Mouse (Mus musculus) lung, embryonic 14.5 days (tissue): ENCODE data around the gene Bicc1. TPM values are rescaled to one million over a fixed set of nuclear protein-coding genes. Genes with fewer than 3 reads are reported as not detected.
A peak's percentile ranks its signal among the peaks of the same experiment; 100 is the strongest.

Experiments used
- ATAC-seq: fragments of 200-750 bp; cut with Nextera tagmentation; 2 replicates; pipeline ENCODE4 v1.8.0; 2017; ENCODE audit warnings: mild to moderate bottlenecking, moderate TSS enrichment, moderate library complexity; ENCODE audit not compliant: insufficient read depth
- DNase-seq: peaks from one replicate; pipeline ENCODE4 v3.0.0-alpha.2; 2015
- H3K27ac ChIP-seq: fragments of 300-500 bp; sonication (generic); 2 replicates; pipeline ENCODE4 v1.5.1; 2014; ENCODE audit warnings: low read depth, mild to moderate bottlenecking, moderate library complexity
- H3K27me3 ChIP-seq: fragments of 300-500 bp; sonication (generic); 2 replicates; pipeline ENCODE4 v1.6.1; 2014; ENCODE audit warnings: low read length, control low read depth; ENCODE audit not compliant: insufficient read depth
- H3K36me3 ChIP-seq: fragments of 300-500 bp; sonication (generic); 2 replicates; pipeline ENCODE4 v1.6.1; 2014; ENCODE audit warnings: control low read depth; ENCODE audit not compliant: insufficient read depth
- H3K4me1 ChIP-seq: fragments of 300-500 bp; sonication (generic); 2 replicates; pipeline ENCODE4 v1.6.1; 2014; ENCODE audit warnings: antibody characterized with exemption, control low read depth; ENCODE audit not compliant: insufficient read depth
- H3K4me2 ChIP-seq: fragments of 300-500 bp; sonication (generic); 2 replicates; pipeline ENCODE4 v1.6.1; 2014; ENCODE audit warnings: mild to moderate bottlenecking
- H3K4me3 ChIP-seq: fragments of 300-500 bp; sonication (generic); 2 replicates; pipeline ENCODE4 v1.5.1; 2014; ENCODE audit warnings: low read depth, low read length
- H3K9ac ChIP-seq: fragments of 300-500 bp; sonication (generic); 2 replicates; pipeline ENCODE4 v1.6.1; 2014
- H3K9me3 ChIP-seq: fragments of 300-500 bp; sonication (generic); 2 replicates; pipeline ENCODE4 v1.6.1; 2016; ENCODE audit warnings: low read depth, low read length, control low read depth
- CTCF ChIP-seq: IDR thresholded peaks from 2 replicates; pipeline ENCODE4 v1.5.1; 2016; ENCODE audit warnings: antibody characterized with exemption, low read depth
- WGBS: fragments of 180-500 bp; shearing (Covaris S2); extraction: QIAGEN DNeasy Blood & Tissue Kit; methylation state at CpG from one replicate; pipeline ENCODE4 v1.1.7; 2014; 5-methylcytosine and 5-hydroxymethylcytosine counted together
- polyA plus RNA-seq: library from polyadenylated mRNA; unstranded; fragments of >200 nt; fragmentation: Nextera tagmentation; extraction: Ambion mirVana; gene quantifications from 2 replicates; pipeline ENCODE4 v1.2.1, GENCODE M21; 2014

The Bicc1 gene
- polyA plus RNA-seq, 1 experiment from 2014 or later: 26.4 TPM

GRCm38 (mm10) chr10:71082986-71083385, 76.5 kb downstream of the Bicc1 start:
- Histone ChIP-seq H3K9ac (no peak overlapping the region), H3K4me1 (no peaks in the 10 kb centered on the region), H3K36me3 (no peaks in the 10 kb centered on the region), H3K4me3 (no peak overlapping the region), H3K4me2 (no peak overlapping the region), H3K27me3 (no peaks in the 10 kb centered on the region), H3K9me3 (no peaks in the 10 kb centered on the region), H3K27ac (no peak overlapping the region)
- ATAC-seq: no peak
- no peak for DNase-seq
- 84% methylated on average over 6 of the region's 6 CpGs for WGBS
- no peak for TF ChIP-seq CTCF

GRCm38 (mm10) chr10:71078856-71079255, 80.6 kb downstream of the Bicc1 start:
- H3K27me3 ChIP-seq: no peaks in the 10 kb centered on the region
- TF ChIP-seq CTCF: no peak
- ATAC-seq (no peak), DNase-seq (no peak)
- H3K4me1 ChIP-seq: no peaks in the 10 kb centered on the region
- no peaks in the 10 kb centered on the region for H3K36me3 ChIP-seq
- no peak overlapping the region for H3K4me3 ChIP-seq
- WGBS: 87% methylated on average over 5 of the region's 5 CpGs
- H3K9ac ChIP-seq: no peak overlapping the region
- no peak overlapping the region for H3K27ac ChIP-seq
- H3K9me3 ChIP-seq: no peaks in the 10 kb centered on the region
- no peak overlapping the region for H3K4me2 ChIP-seq

- 0 out of 2 replicates have a peak, but pooled peaks cover 2% of the 10 kb centered on the region for H3K4me1 ChIP-seq
- ATAC-seq (no peak), DNase-seq (no peak)
- 17% methylated on average over 4 of the region's 4 CpGs for WGBS
- H3K27ac ChIP-seq: no peak overlapping the region
- no peak overlapping the region for H3K4me3 ChIP-seq
- no peaks in the 10 kb centered on the region for H3K36me3 ChIP-seq
- no peaks in the 10 kb centered on the region for H3K27me3 ChIP-seq
- no peak overlapping the region for H3K9ac ChIP-seq
- no peaks in the 10 kb centered on the region for H3K9me3 ChIP-seq
- TF ChIP-seq CTCF: no peak
- no peak overlapping the region for H3K4me2 ChIP-seq
These were observed 94.5 kb downstream of the Bicc1 start for GRCm38 (mm10) chr10:71065009-71065408.

- DNase-seq: no peak
- Histone ChIP-seq H3K27me3 (no peaks in the 10 kb centered on the region), H3K9ac (no peak overlapping the region), H3K9me3 (no peaks in the 10 kb centered on the region), H3K36me3 (no peaks in the 10 kb centered on the region), H3K4me3 (no peak overlapping the region), H3K4me2 (no peak overlapping the region), H3K4me1 (0 out of 2 replicates have a peak, but pooled peaks cover 2% of the 10 kb centered on the region), H3K27ac (no peak overlapping the region)
- ATAC-seq: no peak
- 73% methylated on average over 6 of the region's 6 CpGs for WGBS
- no peak for TF ChIP-seq CTCF
These were observed 94.9 kb downstream of the Bicc1 start for GRCm38 (mm10) chr10:71064576-71064975.

GRCm38 (mm10) chr10:71062151-71062550, 97.3 kb downstream of the Bicc1 start:
- peaks cover 7% of the 10 kb centered on the region; the same call in 1 of the 2 replicates for H3K4me1 ChIP-seq
- H3K9me3 ChIP-seq: no peaks in the 10 kb centered on the region
- no peak overlapping the region for H3K4me2 ChIP-seq
- H3K27ac ChIP-seq: no peak overlapping the region
- DNase-seq (no peak), ATAC-seq (no peak)
- WGBS: 50% methylated on average over 6 of the region's 6 CpGs
- H3K27me3 ChIP-seq: no peaks in the 10 kb centered on the region
- H3K9ac ChIP-seq: no peak overlapping the region
- no peaks in the 10 kb centered on the region for H3K36me3 ChIP-seq
- no peak for TF ChIP-seq CTCF
- no peak overlapping the region for H3K4me3 ChIP-seq

GRCm38 (mm10) chr10:71060269-71060668, 99.2 kb downstream of the Bicc1 start:
- DNase-seq (no peak), ATAC-seq (no peak)
- WGBS: 36% methylated on average over 2 of the region's 2 CpGs

GRCm38 (mm10) chr10:71058616-71059247, 100.8 kb downstream of the Bicc1 start:
- DNase-seq (peak; percentile 57), ATAC-seq (peak; percentile 59; the same call in 1 of the 2 replicates)
- H3K9me3 ChIP-seq: no peaks in the 10 kb centered on the region
- peak overlapping the region; percentile 60 for H3K27ac ChIP-seq
- peak overlapping the region; percentile 21 for H3K4me2 ChIP-seq
- no peak for TF ChIP-seq CTCF
- 11% methylated on average over 14 of the region's 14 CpGs for WGBS
- no peak overlapping the region for H3K4me3 ChIP-seq
- no peaks in the 10 kb centered on the region for H3K27me3 ChIP-seq
- no peak overlapping the region for H3K9ac ChIP-seq
- peaks cover 7% of the 10 kb centered on the region; the same call in 1 of the 2 replicates for H3K4me1 ChIP-seq
- no peaks in the 10 kb centered on the region for H3K36me3 ChIP-seq

More at GRCm38 (mm10) chr10:71060269-71060668, 99.2 kb downstream of the Bicc1 start:
- H3K4me2 ChIP-seq: no peak overlapping the region
- no peak overlapping the region for H3K4me3 ChIP-seq
- H3K27ac ChIP-seq: no peak overlapping the region
- no peaks in the 10 kb centered on the region for H3K36me3 ChIP-seq
- H3K9ac ChIP-seq: no peak overlapping the region
- no peak for TF ChIP-seq CTCF
- no peaks in the 10 kb centered on the region for H3K27me3 ChIP-seq
- peaks cover 7% of the 10 kb centered on the region; the same call in 1 of the 2 replicates for H3K4me1 ChIP-seq
- no peaks in the 10 kb centered on the region for H3K9me3 ChIP-seq
